Mouse (Mus musculus) retina, postnatal 1 day (tissue): ENCODE data around the gene Gm6367.
"Not testable (repeated sequence)": the region's sequence is repeated elsewhere in the genome, so short reads cannot be mapped to it uniquely, and the experiment has no call there.

Experiments
- DNase-seq: peaks from one replicate; pipeline ENCODE4 v3.0.0-alpha.2; 2012

The Gm6367 gene

DNA sequence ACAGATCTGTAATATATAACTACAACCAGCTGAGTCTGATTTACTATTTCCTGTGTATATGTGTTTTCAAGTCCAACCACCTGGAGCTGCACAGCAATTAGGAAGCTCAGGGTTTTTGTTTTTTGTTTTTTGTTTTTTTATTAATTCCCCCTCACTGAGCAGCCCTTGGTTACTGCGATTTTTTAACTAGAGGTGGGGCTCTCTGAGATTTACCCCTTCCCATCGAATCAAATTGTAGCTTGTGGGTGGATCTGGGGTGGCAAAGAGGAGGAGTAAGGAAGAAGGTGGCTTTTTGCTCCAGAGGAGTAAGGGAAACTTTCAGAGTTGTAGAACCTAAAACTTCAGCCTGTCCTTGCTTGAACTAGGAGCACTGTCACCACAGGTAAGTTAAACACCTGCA is at the start of gene Gm6367:
Gene Gm6367 (plus strand): TSS at position 301 of the 400 bp plus-strand sequence.
- not testable (repeated sequence) for DNase-seq
